Mouse (Mus musculus) v-Abl transformed pro-B cells (cell line): ENCODE data around the gene Gm45618.

ENCODE experiments used
- in situ Hi-C, 2 experiments: fragments of 400-800 bp; cut with MboI; formaldehyde crosslinking; loops; one replicate each; pipeline ENCODE4 v1.15.1; 2025; ENCODE audit not compliant: unreplicated experiment in 2 of 2

The Gm45618 gene

GRCm38 (mm10) chr7:142074146-142074886 is 46.2 kb downstream of the Gm45618 start:
- in situ Hi-C loops = loop anchor here in 1 of 2 experiments (25.0 kb wide), 1 partner anchor 1937 kb away; the partner anchor contains the start of gene Mtg1

- in situ Hi-C loops = loop anchor here in 1 of 2 experiments (25.0 kb wide), 1 partner anchor 1934 kb away; the partner anchor contains the start of gene Mtg1
Observed at GRCm38 (mm10) chr7:142071717-142072116, 48.8 kb downstream of the Gm45618 start.

- in situ Hi-C loops = loop anchor here in 1 of 2 experiments (25.0 kb wide), 1 partner anchor 1934 kb away; the partner anchor contains the start of gene Mtg1
Observed at GRCm38 (mm10) chr7:142071212-142071578, 49.3 kb downstream of the Gm45618 start.

- in situ Hi-C loops = loop anchor here in 1 of 2 experiments (25.0 kb wide), 1 partner anchor 1933 kb away; the partner anchor contains the start of gene Mtg1
Observed at GRCm38 (mm10) chr7:142070458-142071211, 49.9 kb downstream of the Gm45618 start.
